Mouse (Mus musculus) macrophage (primary cell): ENCODE data around the gene Rps6kb1. TPM values are rescaled to one million over a fixed set of nuclear protein-coding genes. Genes with fewer than 3 reads are reported as not detected.

Source experiments
- H3K27ac ChIP-seq: fragments of 350-480 bp; formaldehyde crosslinking; 2 replicates; pipeline ENCODE4 v1.9.0; 2021
- H3K36me3 ChIP-seq: fragments of 350-480 bp; formaldehyde crosslinking; 2 replicates; pipeline ENCODE4 v1.9.0; 2021; ENCODE audit errors: inconsistent target
- H3K4me3 ChIP-seq: fragments of 350-480 bp; formaldehyde crosslinking; 2 replicates; pipeline ENCODE4 v1.9.0; 2021; ENCODE audit errors: inconsistent target
- H3K79me2 ChIP-seq: fragments of 350-480 bp; formaldehyde crosslinking; 2 replicates; pipeline ENCODE4 v1.9.0; 2021; ENCODE audit errors: inconsistent target
- WGBS: methylation state at CpG from one replicate; pipeline ENCODE4 v1.1.7; 2026; ENCODE audit warnings: inconsistent platforms; ENCODE audit not compliant: missing documents; 5-methylcytosine and 5-hydroxymethylcytosine counted together
- polyA plus RNA-seq: library from polyadenylated mRNA; stranded (reverse); fragments of 250-400 nt; gene quantifications from 3 replicates; pipeline ENCODE4 v1.2.4, GENCODE M21; 2018; ENCODE audit warnings: inconsistent platforms
- total RNA-seq, 78 experiments: library from RNA; depleted of rRNA; stranded (reverse); fragments of 250-400 nt; gene quantifications; 1 replicate in 9 of 78; 2 replicates in 24 of 78; 3 replicates in 43 of 78; 4 replicates in 2 of 78; pipeline ENCODE4 v1.2.4; 2018; ENCODE audit warnings: inconsistent platforms in 56 of 78

Rps6kb1 gene
- 10 to 100 TPM; 43.2 to 98.0 (median 75.0) TPM for total RNA-seq (2018; cell fraction: chromatin; rRNA removed)
- total RNA-seq (2018; cell fraction: cytosol; rRNA removed) = 10 to 100 TPM; 10.8 to 18.2 (median 14.3) TPM
- 10 to 100 TPM; 24.2 to 94.2 (median 46.2) TPM for total RNA-seq (2018; cell fraction: nucleus; rRNA removed)
- 14.6 to 22.7 TPM (median 16.3 TPM) in 3 replicates for polyA plus RNA-seq

DNA sequence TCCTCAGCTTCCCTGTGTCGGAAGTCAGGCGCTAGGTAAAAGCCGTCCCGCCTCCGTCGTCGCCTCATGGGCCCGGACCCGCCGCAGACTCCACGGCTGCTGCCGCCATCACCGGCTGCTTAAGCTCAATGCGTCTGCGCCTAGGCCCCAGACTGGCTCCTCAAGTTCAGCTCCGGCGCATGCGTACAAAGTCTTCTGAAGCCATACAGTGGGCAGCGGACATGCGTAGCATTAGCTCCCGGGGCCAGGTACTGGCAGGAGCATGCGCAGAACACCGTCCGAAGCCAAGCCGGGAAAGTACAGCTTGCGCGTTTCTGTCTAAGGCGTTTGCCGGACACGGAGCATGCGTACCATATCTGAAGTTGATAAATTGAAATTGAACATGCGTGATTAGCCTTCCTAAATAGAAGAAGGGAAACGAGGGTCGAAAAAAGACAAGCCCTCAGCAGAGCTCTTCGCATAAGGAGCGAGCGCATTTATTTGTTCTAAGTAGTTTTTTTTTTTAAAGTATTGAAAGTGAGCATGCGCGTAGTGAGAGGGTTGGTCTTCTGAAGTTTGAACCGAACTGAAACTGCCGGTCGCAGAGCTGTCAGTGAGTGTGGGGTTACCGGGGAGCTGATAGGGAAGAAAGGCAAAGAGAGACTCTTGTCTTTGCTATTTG, at the start of gene Rps6kb1, which contains the start of gene Tubd1:
Gene Rps6kb1 (minus strand): TSS at position 167 of the 661 bp plus-strand sequence.
Gene Tubd1 (plus strand): TSS at position 353 of the 661 bp plus-strand sequence.
- Histone ChIP-seq H3K4me3 (peak within 1 kb of the TSS; percentile 58), H3K27ac (peak within 1 kb of the TSS; percentile 79), H3K36me3 (no peaks in the 10 kb centered on the region), H3K79me2 (peaks cover 60% of the 10 kb centered on the region)
- under 1% methylated on average over 43 of the region's 43 CpGs for WGBS

DNA sequence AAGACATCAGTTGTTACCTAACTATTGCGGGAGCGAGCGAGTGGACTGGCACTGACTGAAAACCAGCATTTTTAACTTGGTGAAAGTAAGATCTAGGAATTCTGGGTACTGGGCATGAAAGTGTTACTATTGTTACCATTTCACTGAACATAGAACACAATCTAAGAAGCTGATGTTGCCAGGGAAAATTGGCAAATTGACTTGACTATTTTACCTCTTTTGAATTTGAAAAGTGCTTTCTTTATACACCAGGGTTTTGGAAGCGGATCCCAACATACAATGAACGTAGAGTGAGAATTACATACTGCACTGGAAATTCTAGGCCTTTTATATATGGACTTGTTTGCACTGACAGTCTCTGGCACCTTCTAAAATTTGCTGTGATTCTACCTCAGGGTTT, 48.8 kb upstream of the Rps6kb1 start:
- WGBS = 65% methylated on average over 5 of the region's 5 CpGs

DNA sequence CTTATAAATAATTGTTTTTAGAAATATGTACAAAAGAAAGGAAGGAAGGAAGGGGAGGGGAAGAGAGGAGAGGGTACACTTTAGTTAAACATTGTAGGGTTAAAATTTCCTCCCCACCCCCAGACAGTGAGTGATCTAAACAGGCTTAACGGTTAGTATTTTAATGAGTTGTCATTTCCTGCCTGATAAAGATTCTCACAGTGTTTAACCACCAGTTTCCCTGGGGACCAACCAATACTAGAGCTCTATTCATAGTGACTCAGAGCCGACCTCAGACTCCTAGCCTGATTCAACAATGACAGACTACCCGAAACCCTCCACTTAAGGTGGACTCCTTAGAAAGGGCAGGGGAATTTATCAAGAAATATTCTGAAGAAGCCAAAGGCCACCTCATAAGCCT, 48.4 kb upstream of the Rps6kb1 start:
- H3K4me3 ChIP-seq = no peak overlapping the region
- WGBS = 10% methylated on average over 3 of the region's 3 CpGs
- no peaks in the 10 kb centered on the region for H3K36me3 ChIP-seq
- peak overlapping the region; percentile 33; the same call in 1 of the 2 replicates for H3K27ac ChIP-seq
- H3K79me2 ChIP-seq = peaks cover 9% of the 10 kb centered on the region; the same call in 1 of the 2 replicates

More for the DNA sequence above, 48.8 kb upstream of the Rps6kb1 start:
- Histone ChIP-seq H3K36me3 (no peaks in the 10 kb centered on the region), H3K79me2 (peaks cover 7% of the 10 kb centered on the region; the same call in 1 of the 2 replicates), H3K4me3 (no peak overlapping the region), H3K27ac (no peak overlapping the region)

DNA sequence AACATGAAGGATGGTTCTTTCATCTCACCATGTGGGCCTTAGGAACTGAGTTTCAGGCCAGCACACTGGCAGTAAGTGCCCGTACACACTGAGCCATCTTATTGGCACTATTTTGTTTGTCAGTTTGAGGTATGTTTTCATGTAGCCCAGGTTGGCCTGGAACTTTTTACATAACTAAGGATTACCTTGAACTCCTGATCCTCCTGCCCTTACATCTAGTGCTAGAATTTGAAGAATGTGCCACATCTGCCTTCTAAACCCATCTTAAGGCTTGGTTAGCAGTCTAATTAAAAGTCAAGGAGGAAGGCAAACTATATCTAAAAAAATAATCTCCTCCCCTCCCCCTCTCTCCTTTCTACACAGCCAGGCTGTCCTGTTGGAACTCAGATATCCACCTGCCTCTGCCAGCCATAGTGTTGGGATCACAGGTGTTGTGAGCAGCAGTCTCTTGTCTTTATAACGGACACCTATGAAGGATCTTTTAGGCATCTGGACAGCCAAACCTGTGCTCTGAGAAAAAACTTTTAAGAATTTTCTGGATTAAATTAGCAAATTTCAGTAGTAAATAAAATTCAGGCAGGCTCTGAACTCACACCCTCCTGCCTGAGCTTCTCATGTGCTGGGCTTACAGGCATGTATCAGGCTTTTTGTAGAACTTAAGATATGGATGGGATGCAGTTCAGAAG, 47.5 kb upstream of the Rps6kb1 start:
- H3K4me3 ChIP-seq = no peak overlapping the region
- peaks cover 11% of the 10 kb centered on the region; the same call in 1 of the 2 replicates for H3K79me2 ChIP-seq
- H3K36me3 ChIP-seq = no peaks in the 10 kb centered on the region
- WGBS = 89% methylated on average over 2 of the region's 2 CpGs
- peak overlapping the region; percentile 33; the same call in 1 of the 2 replicates for H3K27ac ChIP-seq

DNA sequence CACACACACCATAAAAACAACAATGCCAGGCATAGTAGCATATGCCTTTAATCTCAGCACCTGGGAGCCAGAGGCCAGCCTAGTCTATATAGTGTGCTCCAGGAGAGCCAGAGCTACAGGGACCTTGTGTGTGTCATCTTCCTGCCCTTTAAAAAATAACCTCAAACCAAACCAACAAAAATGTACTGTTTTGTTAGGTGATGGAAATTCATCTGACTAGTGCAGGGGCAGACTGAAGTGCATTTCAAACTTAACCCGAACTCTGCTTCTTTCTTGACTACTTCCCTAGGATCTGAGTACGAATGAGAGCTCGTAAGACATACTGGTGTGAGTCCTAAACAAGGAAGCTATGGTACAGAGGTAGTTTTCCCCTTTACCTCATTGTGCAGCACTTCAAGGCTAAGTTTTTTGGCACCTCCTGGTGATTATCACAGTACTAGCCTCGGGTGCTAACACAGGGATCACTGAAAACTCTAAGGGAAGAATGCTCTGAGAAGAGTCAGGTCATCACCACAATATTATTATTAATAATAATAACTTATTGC, 46.8 kb upstream of the Rps6kb1 start:
- Histone ChIP-seq H3K27ac (no peak overlapping the region), H3K79me2 (peaks cover 14% of the 10 kb centered on the region), H3K36me3 (no peaks in the 10 kb centered on the region), H3K4me3 (no peak overlapping the region)
- WGBS = 29% methylated on average over 4 of the region's 4 CpGs

DNA sequence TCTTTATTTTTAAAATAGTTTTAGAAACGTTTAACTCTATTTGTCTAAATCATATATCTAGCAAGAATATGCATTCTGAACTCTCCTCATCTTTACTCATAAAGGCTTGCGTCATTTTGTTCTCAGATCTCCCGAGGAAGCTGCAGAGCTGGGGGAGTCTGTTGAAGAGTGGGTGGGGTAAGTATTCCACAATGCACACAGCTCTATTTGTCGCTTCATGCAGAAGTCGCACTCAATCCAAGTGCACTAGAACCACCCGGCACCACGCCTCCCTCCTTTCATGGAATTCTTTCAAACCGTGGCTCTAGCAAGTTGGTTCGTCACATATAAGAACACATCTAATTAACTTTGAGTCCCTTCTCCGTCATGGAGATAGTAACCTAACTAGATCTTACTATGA, 46.0 kb upstream of the Rps6kb1 start:
- WGBS = 85% methylated on average over 10 of the region's 10 CpGs
- no peaks in the 10 kb centered on the region for H3K36me3 ChIP-seq
- H3K27ac ChIP-seq = no peak overlapping the region
- H3K79me2 ChIP-seq = peaks cover 22% of the 10 kb centered on the region
- H3K4me3 ChIP-seq = no peak overlapping the region

DNA sequence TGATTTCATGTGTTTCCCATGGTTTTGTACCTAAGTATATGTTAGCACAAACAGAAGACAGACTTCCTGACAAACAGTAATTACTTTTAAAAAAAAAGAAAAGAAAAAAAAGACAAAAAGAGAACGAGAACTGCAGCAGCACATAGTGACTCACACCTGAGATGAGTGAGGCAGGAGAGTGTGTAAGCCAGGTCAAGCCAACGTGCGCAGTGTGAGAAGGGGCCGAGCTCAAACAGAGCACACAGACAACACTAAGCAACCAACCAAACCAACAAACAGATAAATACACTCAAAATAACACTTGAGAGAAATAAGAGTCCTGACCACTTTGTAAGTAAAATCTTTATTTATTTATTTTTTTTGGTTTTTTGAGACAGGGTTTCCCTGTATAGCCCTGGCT, 45.5 kb upstream of the Rps6kb1 start:
- WGBS = 78% methylated on average over 2 of the region's 4 CpGs
- Histone ChIP-seq H3K4me3 (no peak overlapping the region), H3K27ac (no peak overlapping the region), H3K79me2 (peaks cover 27% of the 10 kb centered on the region), H3K36me3 (no peaks in the 10 kb centered on the region)

DNA sequence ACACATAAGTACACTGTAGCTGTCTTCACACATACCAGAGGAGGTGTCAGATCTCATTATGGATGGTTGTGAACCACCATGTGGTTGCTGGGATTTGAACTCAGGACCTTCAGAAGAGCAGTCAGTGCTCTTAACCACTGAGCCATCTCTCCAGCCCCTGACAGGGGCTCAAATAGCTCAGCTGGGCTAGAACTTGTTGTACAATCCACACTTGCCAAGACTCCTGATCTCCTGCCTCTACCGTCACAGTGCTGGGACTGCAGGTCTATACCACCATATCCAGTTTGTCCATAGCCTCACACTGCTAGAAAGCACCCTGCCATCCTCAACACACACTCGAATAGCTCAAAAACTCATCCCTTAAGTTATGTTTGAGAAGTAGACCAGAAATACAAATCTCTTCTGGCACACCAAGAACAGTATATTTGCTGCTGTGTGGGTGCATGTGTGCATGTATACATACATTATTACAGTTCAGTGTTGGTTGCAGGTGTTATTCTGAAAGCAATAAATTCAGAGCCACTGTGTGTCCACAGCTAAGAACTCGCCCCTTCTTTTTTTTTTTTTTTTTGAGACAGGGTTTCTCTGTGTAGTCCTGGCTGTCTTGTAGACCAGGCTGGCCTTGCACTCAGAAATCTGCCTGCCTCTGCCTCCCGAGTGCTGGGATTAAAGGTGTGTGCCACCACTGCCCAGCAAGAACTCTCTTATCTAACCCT, 44.1 kb upstream of the Rps6kb1 start:
- no peak overlapping the region for H3K4me3 ChIP-seq
- peaks cover 40% of the 10 kb centered on the region for H3K79me2 ChIP-seq
- 100% methylated on average over 1 of the region's 4 CpGs for WGBS
- H3K27ac ChIP-seq = no peak overlapping the region
- H3K36me3 ChIP-seq = no peaks in the 10 kb centered on the region

DNA sequence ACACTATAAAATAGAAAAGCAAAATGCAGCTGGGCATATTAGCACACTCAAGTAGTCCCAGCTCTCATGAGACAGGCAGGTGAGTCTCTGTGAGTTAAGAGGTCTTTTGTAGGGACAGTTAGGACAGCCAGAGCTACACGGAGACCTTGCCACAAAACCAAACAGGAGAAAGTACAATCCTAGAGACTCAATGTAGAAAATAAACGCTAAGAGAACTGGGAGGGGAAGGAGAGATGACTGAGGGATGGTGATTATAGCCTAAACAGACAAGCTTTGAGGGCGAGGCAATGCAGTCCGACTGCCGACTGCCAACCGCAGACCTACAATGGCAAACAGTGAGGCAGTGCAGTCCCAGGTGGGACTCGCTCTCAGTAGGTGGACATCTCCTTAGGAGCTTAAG, 43.2 kb upstream of the Rps6kb1 start:
- H3K79me2 ChIP-seq = peaks cover 49% of the 10 kb centered on the region
- peak overlapping the region; percentile 99 for H3K27ac ChIP-seq
- H3K36me3 ChIP-seq = no peaks in the 10 kb centered on the region
- no peak overlapping the region for H3K4me3 ChIP-seq
- 53% methylated on average over 7 of the region's 7 CpGs for WGBS

DNA sequence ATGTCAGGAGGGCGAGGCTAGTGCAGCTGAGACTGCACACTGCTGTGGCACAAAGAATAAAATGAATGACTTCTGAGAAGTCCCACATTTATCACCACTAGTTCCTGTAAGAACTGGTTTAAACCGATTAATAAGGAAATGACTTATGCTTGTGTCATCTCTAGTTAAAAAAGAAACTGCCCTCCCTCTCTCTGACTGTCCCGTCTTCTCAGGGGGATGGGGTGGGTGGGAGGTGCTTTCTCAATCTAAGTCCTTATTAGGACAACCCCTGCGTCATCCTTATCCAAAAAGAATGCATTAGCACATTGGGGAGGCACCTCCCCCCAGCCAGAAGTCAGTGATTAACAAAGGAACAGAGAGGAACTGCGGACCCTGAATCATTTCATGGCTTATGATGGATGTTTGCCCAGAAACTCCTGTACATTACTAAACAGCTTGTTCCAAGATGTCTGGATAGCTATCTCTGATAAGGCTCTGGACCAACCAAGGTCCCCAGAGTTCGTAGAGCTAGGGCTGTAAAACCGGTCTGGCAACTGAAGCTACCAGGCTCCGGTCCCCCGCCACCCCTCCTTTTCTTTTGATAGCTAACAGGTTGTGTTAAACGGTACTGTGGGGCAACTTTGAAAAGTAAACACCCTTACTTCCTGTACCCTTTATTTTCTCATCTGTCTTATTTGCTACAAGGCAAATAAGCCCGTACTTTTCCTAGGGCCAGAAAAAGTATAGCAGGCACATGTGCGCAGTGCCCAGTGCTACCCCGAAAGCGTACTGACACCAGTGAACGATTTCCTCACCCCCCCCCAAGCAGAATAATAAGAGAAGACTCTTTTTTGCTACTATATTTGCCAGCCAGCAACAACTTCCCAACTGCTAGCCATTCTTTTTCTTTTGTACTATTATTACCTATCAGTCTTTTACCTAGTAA, 42.5 kb upstream of the Rps6kb1 start:
- H3K79me2 ChIP-seq = peaks cover 53% of the 10 kb centered on the region
- peak overlapping the region; percentile 99 for H3K27ac ChIP-seq
- H3K36me3 ChIP-seq = no peaks in the 10 kb centered on the region
- peak overlapping the region; percentile 97 for H3K4me3 ChIP-seq
- 3% methylated on average over 14 of the region's 15 CpGs for WGBS

DNA sequence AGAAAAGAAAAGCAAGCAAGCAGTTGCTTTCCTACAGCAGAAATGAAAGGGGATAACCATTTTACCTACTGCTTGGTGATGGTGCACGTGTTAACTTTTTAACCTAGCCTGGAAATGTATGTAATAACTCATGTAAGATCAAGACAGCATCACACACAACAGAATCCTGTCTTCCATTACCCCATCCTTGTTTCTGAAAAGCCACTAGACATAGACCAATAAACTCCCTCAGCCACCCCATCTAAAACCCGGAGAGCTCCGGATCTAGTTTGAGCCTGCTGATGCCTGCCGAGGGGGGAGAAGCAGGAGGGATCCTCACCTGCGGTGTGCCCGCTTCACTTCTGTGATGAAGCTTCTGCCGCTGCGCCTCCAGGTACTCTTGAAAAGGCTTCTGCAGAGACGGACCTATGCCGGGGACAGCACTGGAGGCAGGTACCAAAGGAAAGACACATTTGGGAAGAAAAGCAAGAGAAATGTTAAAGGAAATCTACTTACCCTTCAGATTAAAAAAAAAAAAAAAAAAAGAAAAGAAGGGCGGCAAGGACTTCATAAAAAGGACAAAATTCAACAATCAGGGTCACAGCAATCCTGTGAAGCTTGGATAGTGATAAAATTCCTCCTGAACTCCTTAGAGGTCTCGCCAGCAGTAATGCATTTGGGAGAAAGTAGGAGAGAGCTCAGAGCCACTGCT, 41.7 kb upstream of the Rps6kb1 start:
- H3K36me3 ChIP-seq = no peaks in the 10 kb centered on the region
- peak overlapping the region; percentile 97 for H3K4me3 ChIP-seq
- 2% methylated on average over 10 of the region's 12 CpGs for WGBS
- peaks cover 53% of the 10 kb centered on the region for H3K79me2 ChIP-seq
- peak overlapping the region; percentile 99 for H3K27ac ChIP-seq

DNA sequence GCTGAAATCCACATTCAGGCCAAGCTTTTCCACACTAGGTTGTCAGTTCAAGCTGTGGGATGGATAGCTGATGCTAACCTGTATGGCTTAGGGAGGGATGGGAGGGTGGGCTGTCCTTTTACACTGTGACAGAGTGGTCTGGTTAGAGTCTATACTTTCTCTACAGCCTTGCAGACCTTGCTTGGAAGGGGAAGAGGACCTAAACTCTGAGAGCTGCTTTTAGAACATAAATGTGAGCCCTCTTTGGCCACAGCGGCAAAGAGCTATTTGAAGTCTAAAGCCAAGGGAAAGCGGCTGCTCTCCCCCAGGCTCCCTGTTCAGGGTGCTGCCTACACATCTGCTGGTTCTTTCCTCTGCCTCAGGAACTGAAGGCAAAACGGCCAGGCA, 41.0 kb upstream of the Rps6kb1 start:
- H3K4me3 ChIP-seq = peak overlapping the region; percentile 97
- WGBS = 0% methylated on average over 2 of the region's 3 CpGs
- H3K27ac ChIP-seq = peak overlapping the region; percentile 99
- no peaks in the 10 kb centered on the region for H3K36me3 ChIP-seq
- H3K79me2 ChIP-seq = peaks cover 53% of the 10 kb centered on the region
